Mouse (Mus musculus) heart, postnatal 0 days (tissue): Measurements from ENCODE around the gene Itih1. TPM values are rescaled to one million over a fixed set of nuclear protein-coding genes. Genes with fewer than 3 reads are reported as not detected.

Experiments
- ATAC-seq: fragments of 200-750 bp; cut with Nextera tagmentation; 2 replicates; pipeline ENCODE4 v1.8.0; 2017; ENCODE audit warnings: low read depth, moderate number of reproducible peaks, moderate library complexity; ENCODE audit not compliant: insufficient read depth
- DNase-seq: peaks from one replicate; pipeline ENCODE4 v3.0.0-alpha.2; 2016; ENCODE audit warnings: low spot score
- H3K27ac ChIP-seq: fragments of 300-500 bp; sonication (generic); 2 replicates; pipeline ENCODE4 v1.5.1; 2014; ENCODE audit warnings: low read depth, mild to moderate bottlenecking
- H3K27me3 ChIP-seq: fragments of 300-500 bp; sonication (generic); 2 replicates; pipeline ENCODE4 v1.6.1; 2014; ENCODE audit warnings: low read length, mixed read lengths; ENCODE audit not compliant: control insufficient read depth, insufficient read depth
- H3K36me3 ChIP-seq: fragments of 300-500 bp; sonication (generic); replicated peaks from 2 replicates; pipeline ENCODE4 v1.6.1; 2014; ENCODE audit warnings: low read length, mixed read lengths; ENCODE audit not compliant: control insufficient read depth, insufficient read depth
- H3K4me1 ChIP-seq: fragments of 300-500 bp; sonication (generic); 2 replicates; pipeline ENCODE4 v1.6.1; 2014; ENCODE audit warnings: antibody characterized with exemption; ENCODE audit not compliant: control insufficient read depth, insufficient read depth
- H3K4me2 ChIP-seq: fragments of 300-500 bp; sonication (generic); 2 replicates; pipeline ENCODE4 v1.6.1; 2014; ENCODE audit warnings: low read depth, mild to moderate bottlenecking, low read length, moderate library complexity
- H3K4me3 ChIP-seq: fragments of 300-500 bp; sonication (generic); 2 replicates; pipeline ENCODE4 v1.5.1; 2014; ENCODE audit warnings: low read depth, low read length
- H3K9ac ChIP-seq: fragments of 300-500 bp; sonication (generic); replicated peaks from 2 replicates; pipeline ENCODE4 v1.6.1; 2014; ENCODE audit warnings: low read depth, low read length, mixed read lengths
- H3K9me3 ChIP-seq: fragments of 300-500 bp; sonication (generic); replicated peaks from 2 replicates; pipeline ENCODE4 v1.6.1; 2016; ENCODE audit warnings: low read length; ENCODE audit not compliant: control insufficient read depth
- CTCF ChIP-seq: IDR thresholded peaks from 2 replicates; pipeline ENCODE4 v1.5.1; 2016; ENCODE audit warnings: antibody characterized with exemption, control low read depth, low read depth
- EP300 ChIP-seq: IDR thresholded peaks from 2 replicates; pipeline ENCODE4 v1.6.1; 2016; ENCODE audit warnings: antibody characterized with exemption, low read depth
- WGBS: fragments of 180-500 bp; shearing (Covaris S2); extraction: QIAGEN DNeasy Blood & Tissue Kit; methylation state at CpG from one replicate; pipeline ENCODE4 v1.1.7; 2014; 5-methylcytosine and 5-hydroxymethylcytosine counted together
- polyA plus RNA-seq: library from polyadenylated mRNA; unstranded; fragments of >200 nt; fragmentation: Nextera tagmentation; extraction: Ambion mirVana; gene quantifications from 2 replicates; pipeline ENCODE4 v1.2.1, GENCODE M21; 2015
- total RNA-seq: library from RNA; depleted of rRNA; stranded (reverse); fragments of >200 nt; gene quantifications from 2 replicates; pipeline ENCODE4 v1.2.3, GENCODE M21; 2014; ENCODE audit warnings: low replicate concordance

The Itih1 gene
- total and polyA plus RNA-seq, 2 experiments from 2014 or later, result not detected

DNA sequence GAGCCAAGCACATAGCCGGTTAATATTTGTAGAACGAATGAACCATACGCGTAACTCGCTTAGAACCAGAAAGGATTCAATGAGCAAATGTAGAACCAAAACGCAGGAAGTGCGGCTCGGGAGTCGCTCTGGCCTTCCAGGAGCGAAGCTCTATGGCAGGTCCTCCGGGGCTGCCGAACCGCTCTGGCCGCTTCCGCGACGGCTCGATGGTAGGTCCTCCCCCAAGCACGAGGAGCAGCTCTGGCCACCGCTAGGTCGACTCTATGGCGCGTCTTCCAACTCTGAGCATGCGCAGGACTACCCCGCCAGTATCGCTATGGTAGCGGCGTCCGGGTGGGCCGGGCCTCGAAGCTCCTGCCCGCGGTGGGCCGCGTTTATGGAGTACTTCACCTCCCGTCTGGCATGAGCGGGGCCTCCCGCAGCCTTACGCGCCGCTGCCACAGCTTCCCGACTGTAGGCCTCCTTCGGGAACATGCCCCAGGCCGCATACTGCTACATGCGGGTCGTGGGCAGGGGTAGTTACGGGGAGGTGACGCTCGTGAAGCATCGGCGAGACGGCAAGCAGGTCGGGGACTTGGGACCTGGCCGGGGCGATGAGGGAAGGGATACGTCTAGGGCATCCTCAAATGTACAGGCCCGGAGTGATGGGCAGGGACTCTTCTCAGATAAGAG, 8.2 kb upstream of the Itih1 start, which contains the start of gene Nek4:
Gene Nek4, plus strand, starts transcription at position 224 of the 672 bp plus-strand sequence.
- H3K9me3 ChIP-seq, result no peaks in the 10 kb centered on the region
- H3K4me2 ChIP-seq, result peak within 1 kb of the TSS; percentile 96
- H3K27ac ChIP-seq, result peak within 1 kb of the TSS; percentile 74
- under 1% methylated on average over 55 of the region's 57 CpGs for WGBS
- peak; percentile 99 for ATAC-seq
- TF ChIP-seq EP300 (0 out of 2 replicates have a peak, but pooled peaks have one; percentile 29), CTCF (no peak)
- DNase-seq, result peak; percentile 97
- H3K27me3 ChIP-seq, result no peaks in the 10 kb centered on the region
- peak within 1 kb of the TSS; percentile 78 for H3K9ac ChIP-seq
- H3K4me1 ChIP-seq, result peaks cover 9% of the 10 kb centered on the region
- H3K36me3 ChIP-seq, result no peaks in the 10 kb centered on the region
- H3K4me3 ChIP-seq, result peak within 1 kb of the TSS; percentile 73

DNA sequence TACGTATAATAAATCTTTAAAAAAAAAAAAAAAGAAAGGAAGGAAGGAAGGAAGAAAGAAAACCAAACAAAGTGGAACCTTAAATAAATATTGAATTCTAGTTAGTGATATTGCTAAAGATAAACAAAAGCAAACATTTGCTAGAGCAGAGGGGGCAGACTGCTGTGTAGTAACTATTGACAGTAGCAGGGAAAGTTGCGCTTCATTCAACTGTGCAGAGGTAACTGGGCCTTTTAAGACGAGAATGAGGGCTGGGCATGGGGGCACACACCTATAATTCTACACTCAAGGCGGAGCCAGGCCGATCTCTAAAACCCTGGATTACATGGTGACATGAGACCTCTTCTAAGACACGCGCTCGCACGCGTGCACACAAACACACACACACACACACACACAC, 6.9 kb upstream of the Itih1 start:
- no peak overlapping the region for H3K27ac ChIP-seq
- H3K4me1 ChIP-seq, result peaks cover 9% of the 10 kb centered on the region
- no peaks in the 10 kb centered on the region for H3K36me3 ChIP-seq
- H3K4me3 ChIP-seq, result no peak overlapping the region
- H3K9ac ChIP-seq, result no peak overlapping the region
- no peak overlapping the region for H3K4me2 ChIP-seq
- no peaks in the 10 kb centered on the region for H3K27me3 ChIP-seq
- no peaks in the 10 kb centered on the region for H3K9me3 ChIP-seq
- WGBS, result 95% methylated on average over 10 of the region's 10 CpGs
- TF ChIP-seq CTCF (no peak), EP300 (no peak)
- no peak for DNase-seq
- no peak for ATAC-seq

DNA sequence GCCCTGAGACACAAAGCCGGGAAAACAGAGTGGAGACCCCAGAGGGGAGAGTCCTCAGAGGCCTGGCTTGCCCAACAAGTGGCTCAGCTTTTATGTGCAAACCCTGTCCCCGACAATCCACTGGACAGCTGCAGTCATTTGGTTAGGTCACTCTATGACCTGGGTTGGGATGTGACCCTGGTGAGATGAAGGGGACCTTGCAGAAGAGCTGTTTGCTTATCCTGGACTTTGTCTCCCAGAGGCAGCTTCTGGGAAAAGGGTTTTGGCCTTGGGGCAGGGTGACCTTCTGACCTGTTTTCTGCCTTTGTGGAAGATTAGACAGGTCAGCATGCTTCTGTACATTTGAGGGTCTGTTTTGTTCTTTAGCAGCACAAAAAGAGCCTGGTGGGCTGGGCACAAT, 1.7 kb upstream of the Itih1 start:
- H3K27me3 ChIP-seq, result no peaks in the 10 kb centered on the region
- no peak overlapping the region for H3K27ac ChIP-seq
- H3K9me3 ChIP-seq, result no peaks in the 10 kb centered on the region
- H3K4me2 ChIP-seq, result no peak overlapping the region
- H3K9ac ChIP-seq, result no peak overlapping the region
- H3K36me3 ChIP-seq, result no peaks in the 10 kb centered on the region
- no peak overlapping the region for H3K4me3 ChIP-seq
- TF ChIP-seq CTCF (no peak), EP300 (no peak)
- no peaks in the 10 kb centered on the region for H3K4me1 ChIP-seq
- DNase-seq, result no peak
- 69% methylated on average over 2 of the region's 2 CpGs for WGBS
- no peak for ATAC-seq

DNA sequence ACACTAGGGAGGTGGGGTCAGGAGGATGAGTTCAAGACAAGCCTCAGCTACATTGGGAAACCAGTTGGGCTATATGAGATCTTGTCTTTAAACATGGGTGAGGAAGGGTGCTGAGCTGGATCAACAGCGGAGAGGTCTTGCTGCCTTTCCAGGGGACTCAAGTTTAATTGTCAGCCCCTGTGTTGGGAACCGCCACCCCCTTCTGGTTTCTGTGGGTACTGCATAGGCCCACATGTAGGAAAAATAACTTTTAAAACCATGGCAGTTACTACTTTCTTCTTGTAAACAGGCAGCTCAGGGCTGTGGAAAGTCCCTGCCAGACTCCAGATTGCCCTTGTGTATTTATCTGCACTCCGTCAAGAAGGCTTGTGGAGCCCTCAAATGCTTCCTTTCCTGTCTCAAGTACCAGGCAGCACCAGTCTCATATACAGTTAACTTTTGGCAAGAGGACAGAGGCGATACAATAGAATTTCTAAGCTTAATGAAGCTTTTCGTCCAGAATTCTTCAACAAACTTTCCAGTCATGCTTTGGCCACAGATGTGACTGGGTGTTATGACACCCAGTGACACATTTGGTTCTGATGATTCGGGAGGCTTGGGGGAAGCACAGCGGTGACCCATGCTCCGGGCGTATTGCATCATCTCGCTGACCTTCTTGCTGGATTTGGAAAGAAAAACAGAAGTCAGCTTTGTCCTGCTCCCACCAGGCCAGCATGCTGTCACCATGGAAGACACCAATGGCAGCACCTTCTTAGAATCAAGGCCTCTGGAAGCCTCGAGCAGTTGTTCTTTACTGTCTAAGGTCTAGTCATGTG, 978 bp upstream of the Itih1 start:
- Histone ChIP-seq H3K4me1 (no peaks in the 10 kb centered on the region), H3K4me3 (no peak overlapping the region), H3K27me3 (no peaks in the 10 kb centered on the region), H3K9me3 (no peaks in the 10 kb centered on the region), H3K36me3 (no peaks in the 10 kb centered on the region), H3K27ac (no peak overlapping the region), H3K9ac (no peak overlapping the region), H3K4me2 (no peak overlapping the region)
- WGBS, result 58% methylated on average over 11 of the region's 11 CpGs
- DNase-seq (peak; percentile 30), ATAC-seq (0 out of 2 replicates have a peak, but pooled peaks have one; percentile 44)
- TF ChIP-seq CTCF, result peak; percentile 67
- no peak for TF ChIP-seq EP300

DNA sequence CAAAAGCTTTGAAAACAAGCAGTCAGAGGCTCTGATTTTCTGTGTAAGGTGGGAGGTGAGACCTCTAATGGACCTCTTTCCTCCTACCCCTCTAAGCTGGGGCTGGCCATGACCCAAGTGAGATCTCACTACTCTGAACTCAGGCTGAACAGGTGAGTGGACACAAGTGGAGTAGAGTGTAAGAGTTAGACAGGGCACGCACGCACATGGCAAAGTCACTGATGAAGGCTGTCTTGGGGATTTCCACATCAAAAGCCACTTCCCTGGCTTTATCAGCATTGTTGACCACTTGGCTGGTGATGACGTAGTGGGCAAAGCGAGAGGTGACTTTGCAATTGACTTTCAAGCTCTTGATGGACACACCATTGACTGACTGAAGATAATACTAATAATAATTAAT, 835 bp downstream of the Itih1 start:
- no peaks in the 10 kb centered on the region for H3K4me1 ChIP-seq
- no peak overlapping the region for H3K9ac ChIP-seq
- no peak for ATAC-seq
- no peak overlapping the region for H3K27ac ChIP-seq
- H3K4me2 ChIP-seq, result no peak overlapping the region
- 67% methylated on average over 4 of the region's 4 CpGs for WGBS
- H3K4me3 ChIP-seq, result no peak overlapping the region
- no peak for DNase-seq
- no peaks in the 10 kb centered on the region for H3K9me3 ChIP-seq
- TF ChIP-seq EP300 (no peak), CTCF (no peak)
- no peaks in the 10 kb centered on the region for H3K36me3 ChIP-seq
- H3K27me3 ChIP-seq, result no peaks in the 10 kb centered on the region
